Mouse (Mus musculus) forebrain, embryonic 13.5 days (tissue): ENCODE measurements around the gene Nars2. TPM values are rescaled to one million over a fixed set of nuclear protein-coding genes. Genes with fewer than 3 reads are reported as not detected.

Source experiments
- ATAC-seq: fragments of 200-750 bp; cut with Nextera tagmentation; 2 replicates; pipeline ENCODE4 v1.8.0; 2017
- H3K27ac ChIP-seq: fragments of 300-500 bp; sonication (generic); 2 replicates; pipeline ENCODE4 v1.5.1; 2015; ENCODE audit warnings: inconsistent platforms, mild to moderate bottlenecking, moderate library complexity
- H3K27me3 ChIP-seq: fragments of 300-500 bp; sonication (generic); 2 replicates; pipeline ENCODE4 v1.6.1; 2015; ENCODE audit warnings: mild to moderate bottlenecking, inconsistent platforms
- H3K36me3 ChIP-seq: fragments of 300-500 bp; sonication (generic); 2 replicates; pipeline ENCODE4 v1.6.1; 2015; ENCODE audit warnings: mild to moderate bottlenecking, inconsistent platforms; ENCODE audit not compliant: poor library complexity, severe bottlenecking
- H3K4me1 ChIP-seq: fragments of 300-500 bp; sonication (generic); 2 replicates; pipeline ENCODE4 v1.6.1; 2015; ENCODE audit warnings: inconsistent platforms
- H3K4me2 ChIP-seq: fragments of 300-500 bp; sonication (generic); 2 replicates; pipeline ENCODE4 v1.6.1; 2015; ENCODE audit warnings: inconsistent platforms, mild to moderate bottlenecking, moderate library complexity
- H3K4me3 ChIP-seq: fragments of 300-500 bp; sonication (generic); 2 replicates; pipeline ENCODE4 v1.5.1; 2015; ENCODE audit warnings: mild to moderate bottlenecking, inconsistent platforms
- H3K9ac ChIP-seq: fragments of 300-500 bp; sonication (generic); 2 replicates; pipeline ENCODE4 v1.6.1; 2015; ENCODE audit warnings: mild to moderate bottlenecking, inconsistent platforms
- H3K9me3 ChIP-seq: fragments of 300-500 bp; sonication (generic); replicated peaks from 2 replicates; pipeline ENCODE4 v1.6.1; 2016; ENCODE audit warnings: inconsistent platforms
- WGBS: fragments of 180-500 bp; shearing (Covaris S2); methylation state at CpG from one replicate; pipeline ENCODE4 v1.1.7; 2015; 5-methylcytosine and 5-hydroxymethylcytosine counted together
- polyA plus RNA-seq: library from polyadenylated mRNA; unstranded; fragments of >200 nt; fragmentation: Nextera tagmentation; extraction: Ambion mirVana; gene quantifications from 2 replicates; pipeline ENCODE4 v1.2.1, GENCODE M21; 2015

The Nars2 gene
- polyA plus RNA-seq, 1 experiment from 2014 or later = 19.9 TPM

DNA sequence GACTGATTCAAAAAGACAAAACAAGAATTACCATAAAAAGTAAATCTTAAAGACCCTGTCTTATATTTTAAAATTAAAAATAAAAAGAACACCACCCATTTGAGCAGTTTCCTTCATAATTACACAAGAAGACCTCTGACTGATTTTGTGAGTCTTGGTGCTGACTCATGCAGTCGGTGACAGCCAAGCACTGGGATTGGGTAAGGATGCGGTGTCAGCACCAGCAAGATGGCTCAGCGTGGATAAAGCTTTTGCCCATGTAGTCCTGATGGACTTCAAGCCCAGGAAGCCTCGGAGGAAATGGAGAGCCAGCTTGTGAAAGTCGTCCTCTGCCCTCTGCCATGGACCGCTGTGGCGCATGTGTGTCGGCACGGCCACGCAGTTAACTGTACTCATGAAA is 77.8 kb downstream of the Nars2 start:
- Histone ChIP-seq H3K27me3 (no peaks in the 10 kb centered on the region), H3K36me3 (no peaks in the 10 kb centered on the region), H3K27ac (no peak overlapping the region), H3K4me3 (no peak overlapping the region), H3K9me3 (no peaks in the 10 kb centered on the region), H3K4me2 (no peak overlapping the region), H3K4me1 (peaks cover 4% of the 10 kb centered on the region; the same call in 1 of the 2 replicates), H3K9ac (no peak overlapping the region)
- no peak for ATAC-seq
- 94% methylated on average over 10 of the region's 10 CpGs for WGBS

DNA sequence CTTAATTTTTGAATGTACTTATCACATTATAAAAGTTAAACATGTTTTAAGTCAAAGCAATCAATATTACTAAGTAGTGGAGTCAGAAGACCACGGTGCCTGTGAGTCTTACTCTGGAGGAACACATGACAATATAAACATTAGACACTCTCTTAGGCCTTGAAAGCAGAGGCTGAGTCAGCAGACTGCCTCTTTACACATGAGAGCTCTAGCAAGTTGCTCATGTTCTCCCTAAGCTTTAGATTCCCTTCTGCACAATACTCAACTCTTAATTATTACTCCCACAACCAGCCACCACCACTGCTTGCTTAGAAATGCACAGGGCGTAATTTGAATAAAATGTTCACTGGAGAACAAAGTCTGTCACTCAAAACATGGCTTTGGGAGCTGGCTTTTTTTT is 81.1 kb downstream of the Nars2 start:
- H3K9ac ChIP-seq = no peak overlapping the region
- H3K27me3 ChIP-seq = no peaks in the 10 kb centered on the region
- no peak overlapping the region for H3K4me2 ChIP-seq
- peak; percentile 50; the same call in 1 of the 2 replicates for ATAC-seq
- H3K36me3 ChIP-seq = no peaks in the 10 kb centered on the region
- no peak overlapping the region for H3K4me3 ChIP-seq
- H3K27ac ChIP-seq = no peak overlapping the region
- 35% methylated on average over 2 of the region's 2 CpGs for WGBS
- no peaks in the 10 kb centered on the region for H3K9me3 ChIP-seq
- peaks cover 4% of the 10 kb centered on the region; the same call in 1 of the 2 replicates for H3K4me1 ChIP-seq

DNA sequence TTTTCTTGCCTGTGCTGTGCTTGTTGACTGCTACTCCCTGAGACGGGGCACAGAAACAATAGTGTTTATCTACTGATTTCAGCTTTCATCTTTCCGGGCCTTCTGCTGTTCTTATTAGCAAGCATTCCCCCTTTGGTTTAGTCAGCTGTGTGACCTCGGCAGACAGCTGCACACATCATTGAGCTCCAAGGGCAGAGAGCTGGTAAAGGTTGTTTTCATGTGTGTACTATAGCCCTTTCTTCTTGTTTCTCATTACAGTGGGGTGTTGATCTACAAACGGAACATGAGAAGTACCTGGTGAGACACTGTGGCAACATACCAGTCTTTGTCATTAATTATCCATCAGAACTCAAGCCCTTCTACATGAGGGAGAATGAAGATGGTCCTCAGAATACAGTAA is 88.3 kb downstream of the Nars2 start:
- ATAC-seq = no peak
- H3K9ac ChIP-seq = no peak overlapping the region
- 73% methylated on average over 4 of the region's 4 CpGs for WGBS
- no peaks in the 10 kb centered on the region for H3K4me1 ChIP-seq
- H3K4me3 ChIP-seq = no peak overlapping the region
- H3K27me3 ChIP-seq = no peaks in the 10 kb centered on the region
- no peak overlapping the region for H3K27ac ChIP-seq
- H3K9me3 ChIP-seq = no peaks in the 10 kb centered on the region
- no peaks in the 10 kb centered on the region for H3K36me3 ChIP-seq
- H3K4me2 ChIP-seq = no peak overlapping the region

DNA sequence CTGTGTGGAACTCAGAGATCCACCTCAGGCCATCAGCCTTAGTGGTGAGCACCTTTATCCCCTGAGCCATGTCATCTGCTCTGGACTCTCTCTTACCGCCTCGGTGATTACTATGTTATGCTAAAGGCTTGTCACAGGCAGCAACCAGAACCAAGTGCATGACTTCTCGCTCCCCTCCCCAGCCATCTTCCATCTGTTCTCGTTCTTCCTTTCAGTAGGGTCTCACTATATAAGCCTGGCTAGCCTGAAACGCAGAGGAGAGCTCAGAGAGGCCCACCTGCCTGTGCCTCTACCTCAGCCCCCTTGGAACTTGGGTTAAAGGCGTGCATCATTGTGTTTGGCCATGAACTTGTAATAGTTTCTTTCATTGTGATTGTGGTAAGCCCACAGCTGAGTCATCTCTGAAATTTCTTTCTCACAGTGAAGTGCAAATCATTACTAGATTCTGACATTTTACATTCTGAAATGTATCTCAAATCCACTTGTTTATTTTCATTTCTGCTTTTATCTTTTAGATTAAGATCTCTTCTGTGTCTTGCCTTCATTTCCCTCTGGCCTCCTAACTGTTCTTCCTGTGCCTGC is 90.7 kb downstream of the Nars2 start:
- ATAC-seq = no peak
- 88% methylated on average over 6 of the region's 6 CpGs for WGBS
- H3K27me3 ChIP-seq = no peaks in the 10 kb centered on the region

DNA sequence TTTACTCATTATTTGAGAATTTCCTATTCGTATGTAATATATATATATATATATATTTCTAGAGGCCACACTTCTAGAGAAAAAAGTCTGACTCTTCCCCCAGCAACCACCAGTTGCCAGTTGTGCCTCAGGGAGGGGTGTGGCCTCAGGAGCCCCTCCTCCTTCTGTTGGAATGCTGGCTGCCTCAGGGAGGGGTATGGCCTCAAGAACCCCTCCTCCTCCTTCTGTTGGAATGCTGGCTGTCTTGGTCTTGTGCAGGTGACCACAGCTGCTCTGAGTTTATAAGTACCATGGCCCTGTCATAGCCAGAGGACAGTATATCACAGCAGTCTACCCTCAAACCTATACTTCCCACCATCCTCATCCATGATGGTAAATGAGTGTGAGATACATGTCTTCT is 91.7 kb downstream of the Nars2 start:
- 94% methylated on average over 1 of the region's 1 CpGs for WGBS
- Histone ChIP-seq H3K27ac (no peak overlapping the region), H3K36me3 (no peaks in the 10 kb centered on the region), H3K4me1 (no peaks in the 10 kb centered on the region), H3K4me2 (no peak overlapping the region), H3K27me3 (no peaks in the 10 kb centered on the region), H3K4me3 (no peak overlapping the region), H3K9me3 (no peaks in the 10 kb centered on the region), H3K9ac (no peak overlapping the region)
- ATAC-seq = no peak

More for the DNA sequence above, 90.7 kb downstream of the Nars2 start:
- no peak overlapping the region for H3K4me2 ChIP-seq
- H3K27ac ChIP-seq = no peak overlapping the region
- no peak overlapping the region for H3K4me3 ChIP-seq
- no peaks in the 10 kb centered on the region for H3K4me1 ChIP-seq
- H3K9ac ChIP-seq = no peak overlapping the region
- H3K36me3 ChIP-seq = no peaks in the 10 kb centered on the region
- H3K9me3 ChIP-seq = no peaks in the 10 kb centered on the region

DNA sequence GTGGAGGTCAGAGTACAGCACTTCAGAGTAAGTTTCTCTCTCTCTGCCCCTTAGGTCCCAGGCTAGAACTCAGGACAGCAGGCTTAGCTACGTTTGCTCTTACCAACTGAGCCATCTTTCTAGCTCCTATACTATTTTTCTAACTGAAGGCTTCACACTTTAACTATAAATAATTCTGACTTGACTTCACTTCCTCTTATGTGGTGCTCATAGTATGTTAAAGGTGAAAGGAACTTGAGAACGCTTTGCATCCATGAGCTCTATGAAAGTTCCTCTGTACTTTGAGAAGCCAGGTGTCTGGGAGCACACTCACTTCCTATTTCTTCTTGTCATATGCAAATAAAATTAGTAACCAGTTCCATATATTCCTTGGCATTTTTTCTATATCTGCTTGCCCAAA is 109.7 kb downstream of the Nars2 start:
- no peak overlapping the region for H3K4me2 ChIP-seq
- no peak for ATAC-seq
- no peaks in the 10 kb centered on the region for H3K9me3 ChIP-seq
- peaks cover 12% of the 10 kb centered on the region; the same call in 1 of the 2 replicates for H3K36me3 ChIP-seq
- H3K4me3 ChIP-seq = no peak overlapping the region
- no peak overlapping the region for H3K27ac ChIP-seq
- 87% methylated on average over 2 of the region's 2 CpGs for WGBS
- no peaks in the 10 kb centered on the region for H3K27me3 ChIP-seq
- H3K4me1 ChIP-seq = no peaks in the 10 kb centered on the region
- H3K9ac ChIP-seq = no peak overlapping the region

DNA sequence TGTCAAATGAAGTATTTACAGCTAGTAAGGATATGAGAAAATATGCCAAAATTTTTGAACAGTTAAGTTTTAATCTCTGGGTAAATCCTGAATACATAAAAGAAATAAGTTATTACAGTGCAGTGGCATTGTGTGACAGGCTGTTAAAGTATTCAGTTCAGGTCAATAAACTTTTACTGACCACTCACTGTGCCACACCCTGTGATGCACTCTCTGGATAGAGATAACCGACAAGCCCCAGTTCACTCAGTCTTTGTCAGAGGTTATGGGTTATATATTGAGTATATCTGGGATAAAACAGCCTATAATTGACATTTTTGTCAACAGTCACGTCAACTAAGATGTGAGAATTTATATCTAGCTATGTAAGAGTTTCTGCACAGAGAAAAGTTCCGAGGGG is 120.2 kb downstream of the Nars2 start:
- Histone ChIP-seq H3K36me3 (no peaks in the 10 kb centered on the region), H3K4me3 (no peak overlapping the region), H3K9me3 (no peaks in the 10 kb centered on the region), H3K27ac (no peak overlapping the region), H3K27me3 (no peaks in the 10 kb centered on the region), H3K4me1 (no peaks in the 10 kb centered on the region), H3K4me2 (no peak overlapping the region), H3K9ac (no peak overlapping the region)
- no peak for ATAC-seq
- WGBS = 90% methylated on average over 3 of the region's 3 CpGs

DNA sequence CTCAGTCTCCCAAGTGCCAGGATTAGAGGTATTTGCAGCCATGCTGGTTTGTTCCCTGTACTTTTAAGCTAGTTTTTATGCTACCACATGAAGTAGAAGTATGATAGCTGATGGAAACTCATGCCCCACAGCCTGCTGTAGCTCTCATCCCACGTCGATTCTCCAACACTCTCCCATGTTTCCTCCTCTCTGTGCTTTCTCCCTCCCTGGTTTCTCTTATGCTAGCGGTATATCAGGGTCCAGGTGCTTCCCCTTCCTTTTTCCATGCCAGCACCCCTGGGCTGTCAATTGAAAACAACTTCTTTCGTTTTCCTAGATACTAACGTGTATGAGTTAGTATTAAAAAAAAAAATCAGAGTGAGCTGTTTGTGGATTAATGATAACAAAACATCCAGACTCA is 120.8 kb downstream of the Nars2 start:
- Histone ChIP-seq H3K4me1 (no peaks in the 10 kb centered on the region), H3K27me3 (no peaks in the 10 kb centered on the region), H3K36me3 (no peaks in the 10 kb centered on the region), H3K9me3 (no peaks in the 10 kb centered on the region), H3K4me2 (no peak overlapping the region), H3K9ac (no peak overlapping the region), H3K4me3 (no peak overlapping the region), H3K27ac (no peak overlapping the region)
- WGBS = 85% methylated on average over 5 of the region's 5 CpGs
- no peak for ATAC-seq

DNA sequence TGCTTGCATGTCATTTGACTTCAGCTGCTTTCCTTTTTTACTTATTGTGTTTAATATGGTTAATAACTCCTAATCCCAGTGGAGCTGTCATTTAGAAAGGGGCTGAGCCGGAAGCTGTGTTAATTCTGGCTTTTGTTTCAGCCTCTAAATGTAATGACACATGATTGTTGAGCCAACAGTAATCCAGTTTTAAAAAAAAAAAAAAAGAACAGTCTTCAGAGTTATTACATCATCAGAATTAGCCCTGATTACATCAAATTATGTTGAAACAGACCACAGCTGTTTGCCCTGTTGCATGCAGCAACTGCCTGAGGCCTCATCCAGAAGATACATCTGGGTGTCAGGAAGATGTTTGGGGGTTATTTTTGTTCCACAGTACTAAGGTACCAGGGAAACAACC is 123.7 kb downstream of the Nars2 start:
- no peak for ATAC-seq
- no peaks in the 10 kb centered on the region for H3K27me3 ChIP-seq
- 29% methylated on average over 1 of the region's 1 CpGs for WGBS
- 0 out of 2 replicates have a peak, but pooled peaks cover 2% of the 10 kb centered on the region for H3K4me1 ChIP-seq
- no peak overlapping the region for H3K4me3 ChIP-seq
- no peaks in the 10 kb centered on the region for H3K9me3 ChIP-seq
- no peak overlapping the region for H3K27ac ChIP-seq
- H3K4me2 ChIP-seq = no peak overlapping the region
- H3K9ac ChIP-seq = no peak overlapping the region
- H3K36me3 ChIP-seq = no peaks in the 10 kb centered on the region

DNA sequence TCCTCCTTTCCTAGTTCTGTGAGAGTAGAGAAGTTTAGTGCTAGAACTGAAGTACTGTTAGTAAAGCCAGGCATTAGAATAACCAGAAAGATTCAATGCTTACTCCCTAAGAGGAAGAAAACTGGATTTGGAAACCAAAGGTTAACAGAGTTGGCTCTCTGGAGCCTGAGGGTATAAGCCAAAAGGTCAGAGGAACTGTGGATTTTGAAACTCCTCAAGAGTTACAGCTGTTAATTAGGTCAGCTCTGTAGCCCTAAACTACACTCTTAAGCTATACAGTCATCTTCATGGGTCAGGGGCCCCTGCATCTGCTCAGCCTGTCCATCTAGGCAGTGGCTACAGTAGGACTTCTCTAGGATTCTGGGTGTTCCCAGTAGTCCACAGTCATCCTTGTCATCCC is 125.7 kb downstream of the Nars2 start:
- H3K9me3 ChIP-seq = no peaks in the 10 kb centered on the region
- H3K27ac ChIP-seq = no peak overlapping the region
- H3K27me3 ChIP-seq = no peaks in the 10 kb centered on the region
- H3K9ac ChIP-seq = no peak overlapping the region
- H3K36me3 ChIP-seq = no peaks in the 10 kb centered on the region
- no peak for ATAC-seq
- no peak overlapping the region for H3K4me2 ChIP-seq
- H3K4me1 ChIP-seq = 0 out of 2 replicates have a peak, but pooled peaks cover 2% of the 10 kb centered on the region
- H3K4me3 ChIP-seq = no peak overlapping the region

DNA sequence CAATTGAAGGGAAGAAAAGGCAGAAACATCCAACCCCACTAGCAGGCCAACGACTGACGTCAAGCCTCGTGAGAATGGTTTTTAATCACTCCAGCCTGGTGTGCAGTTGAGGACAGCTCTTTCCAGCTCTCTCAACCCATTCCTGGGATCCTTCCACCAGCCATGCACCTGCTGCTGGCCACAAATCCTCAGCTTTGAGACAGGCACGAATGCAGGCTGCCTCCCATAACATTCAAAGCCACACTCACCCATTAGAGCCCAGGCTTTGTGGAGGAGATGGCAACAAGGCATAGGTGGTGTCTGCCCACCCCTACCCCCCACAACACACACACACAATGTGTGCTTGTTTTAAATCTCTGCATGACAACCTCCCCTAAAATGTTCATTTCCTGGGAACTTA is 127.4 kb downstream of the Nars2 start:
- no peak overlapping the region for H3K4me2 ChIP-seq
- no peaks in the 10 kb centered on the region for H3K27me3 ChIP-seq
- no peak overlapping the region for H3K27ac ChIP-seq
- H3K9me3 ChIP-seq = no peaks in the 10 kb centered on the region
- H3K36me3 ChIP-seq = no peaks in the 10 kb centered on the region
- WGBS = 47% methylated on average over 4 of the region's 4 CpGs
- H3K4me1 ChIP-seq = peaks cover 12% of the 10 kb centered on the region
- no peak for ATAC-seq
- no peak overlapping the region for H3K9ac ChIP-seq
- H3K4me3 ChIP-seq = no peak overlapping the region

DNA sequence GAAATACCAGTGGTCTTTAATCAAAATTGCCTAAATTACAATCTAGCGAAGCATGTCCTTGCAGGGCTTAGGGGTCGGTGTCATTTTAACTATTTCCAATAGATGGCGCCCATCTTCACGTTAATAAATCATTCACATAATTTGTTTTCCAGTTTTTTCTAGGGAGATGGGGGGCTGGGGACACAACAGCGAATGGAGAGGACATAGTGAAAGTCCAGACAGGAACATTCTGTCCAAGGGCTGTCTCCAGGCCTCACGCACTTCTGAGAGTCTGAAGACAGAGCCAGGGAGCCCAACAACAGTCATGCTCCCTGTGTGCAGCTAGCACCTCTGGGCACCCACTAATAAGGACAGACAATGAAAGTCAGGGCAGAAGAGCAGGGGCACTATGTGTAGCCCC is 127.8 kb downstream of the Nars2 start:
- Histone ChIP-seq H3K4me3 (no peak overlapping the region), H3K27ac (no peak overlapping the region), H3K9ac (no peak overlapping the region), H3K4me1 (peaks cover 12% of the 10 kb centered on the region), H3K9me3 (no peaks in the 10 kb centered on the region), H3K27me3 (no peaks in the 10 kb centered on the region), H3K36me3 (no peaks in the 10 kb centered on the region), H3K4me2 (no peak overlapping the region)
- 11% methylated on average over 6 of the region's 6 CpGs for WGBS
- ATAC-seq = no peak

DNA sequence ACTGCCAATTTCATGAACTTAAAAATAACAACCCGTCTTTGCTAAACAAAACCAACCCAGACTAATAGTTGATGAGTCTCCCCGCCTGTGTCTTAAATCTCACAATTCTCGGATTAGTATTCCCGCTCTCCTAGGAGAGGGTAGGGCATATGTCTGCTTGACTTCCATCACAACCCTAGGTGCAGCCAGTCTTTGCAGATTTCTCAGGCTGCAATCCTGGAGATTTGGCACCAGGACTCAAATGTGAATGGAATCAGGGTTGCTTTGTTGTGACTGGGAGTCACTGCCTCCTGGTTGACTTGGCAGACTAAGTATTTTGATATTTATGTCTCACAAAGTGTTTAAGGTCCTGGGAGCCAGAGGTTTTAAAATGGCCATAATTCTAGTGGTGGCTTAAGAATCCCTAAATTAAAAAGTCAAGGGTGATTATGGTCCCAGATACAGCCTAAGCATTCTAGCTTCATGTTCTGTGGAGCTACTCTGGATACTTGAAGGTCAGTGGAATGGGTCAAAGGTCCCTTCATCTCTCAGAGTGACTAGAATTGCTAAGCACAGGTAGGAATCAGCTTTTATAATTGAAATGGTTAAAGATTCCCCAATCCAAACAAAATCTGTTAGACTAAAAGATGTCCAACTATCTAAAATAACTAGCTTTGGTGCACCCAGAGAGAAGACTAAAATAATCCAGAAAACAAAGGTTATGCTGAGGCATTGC is 128.5 kb downstream of the Nars2 start:
- no peaks in the 10 kb centered on the region for H3K9me3 ChIP-seq
- 70% methylated on average over 4 of the region's 4 CpGs for WGBS
- H3K27me3 ChIP-seq = no peaks in the 10 kb centered on the region
- no peaks in the 10 kb centered on the region for H3K36me3 ChIP-seq
- H3K4me2 ChIP-seq = no peak overlapping the region
- ATAC-seq = no peak
- H3K9ac ChIP-seq = no peak overlapping the region
- no peak overlapping the region for H3K27ac ChIP-seq
- H3K4me3 ChIP-seq = no peak overlapping the region
- H3K4me1 ChIP-seq = peaks cover 12% of the 10 kb centered on the region
